Mouse (Mus musculus) yolk sac, embryonic 10.5 days (tissue): ENCODE results near the gene Fam102b.

ENCODE experiments used
- DNase-seq: peaks from one replicate; pipeline ENCODE4 v3.0.0-alpha.2; 2017; ENCODE audit warnings: low spot score

Fam102b gene

DNA sequence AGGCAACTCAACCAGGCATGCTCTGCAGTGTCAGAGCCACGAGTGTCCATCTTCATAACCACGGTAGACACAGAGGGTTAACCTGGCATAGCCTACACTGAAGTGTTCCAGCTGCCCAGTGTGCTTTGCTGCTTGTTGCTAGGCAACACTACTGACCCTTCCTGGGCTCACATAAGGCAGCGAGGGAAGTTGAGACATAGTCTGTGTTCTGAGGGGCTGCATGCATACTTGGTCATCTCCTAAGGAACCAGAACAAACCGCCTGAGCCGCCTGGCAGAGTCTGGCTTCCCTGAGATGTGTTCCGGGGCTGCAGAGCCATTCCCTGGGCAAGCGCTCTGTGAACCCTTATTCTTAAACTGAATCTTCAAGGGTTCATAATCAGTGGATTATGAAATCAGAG lies 66.2 kb downstream of the Fam102b start:
- peak; percentile 20 for DNase-seq

GRCm38 (mm10) chr3:108959680-108960295 lies 67.6 kb downstream of the Fam102b start:
- DNase-seq, result no peak

DNA sequence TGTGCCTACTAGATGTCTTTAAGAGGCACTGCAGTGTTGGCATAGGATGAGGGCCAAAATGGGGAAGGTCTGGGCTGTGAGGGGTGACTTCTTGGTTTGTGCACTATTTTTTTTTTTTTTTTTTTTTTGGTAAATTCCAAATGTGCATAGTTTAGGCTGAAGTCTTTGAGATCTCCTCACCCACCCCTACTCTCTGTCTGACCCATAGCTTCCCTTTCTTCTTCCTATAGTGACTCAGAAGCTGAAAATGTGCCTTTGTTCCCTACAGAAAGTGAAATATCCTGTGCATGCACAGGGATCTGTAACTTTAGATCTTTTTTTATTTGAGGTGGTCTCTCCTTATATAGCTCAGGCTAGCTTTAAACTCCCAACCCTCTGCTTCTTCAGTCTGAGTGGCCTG lies 69.4 kb downstream of the Fam102b start:
- DNase-seq, result no peak

- no peak for DNase-seq
These were observed 86.4 kb downstream of the Fam102b start for GRCm38 (mm10) chr3:108940996-108941395.

- DNase-seq, result peak; percentile 39
These were observed 87.3 kb downstream of the Fam102b start, which contains the start of gene Gm9857 for GRCm38 (mm10) chr3:108940001-108940633. TSS of gene Gm9857 (minus strand) at chr3:108940445.

DNA sequence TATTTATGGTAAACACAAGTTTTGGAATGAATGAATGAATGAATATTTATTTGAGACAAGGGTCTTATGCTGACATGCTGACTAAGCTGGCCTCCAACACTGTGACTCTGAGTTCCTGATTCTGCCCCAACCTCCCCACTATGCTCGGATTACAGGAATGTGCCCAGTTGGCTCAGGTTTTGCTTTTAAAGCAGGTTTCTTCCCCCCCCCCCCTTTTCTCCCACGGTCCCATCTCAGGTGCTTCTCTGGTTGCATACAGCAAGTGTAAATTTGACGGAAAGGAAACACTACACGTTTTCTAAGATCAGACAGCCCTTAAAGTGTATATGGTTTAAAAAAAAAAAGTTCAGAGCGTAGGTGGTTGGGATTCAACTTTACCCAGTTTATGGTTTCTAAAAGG lies 87.8 kb downstream of the Fam102b start, which contains the start of gene Henmt1:
TSS of gene Henmt1 (plus strand) at position 301 of the 400 bp plus-strand sequence.
- DNase-seq, result no peak

- DNase-seq, result no peak
These were observed 88.7 kb downstream of the Fam102b start for GRCm38 (mm10) chr3:108938691-108939090.

GRCm38 (mm10) chr3:108933557-108933956 lies 93.8 kb downstream of the Fam102b start:
- DNase-seq, result no peak

GRCm38 (mm10) chr3:108926308-108926707 lies 101.1 kb downstream of the Fam102b start:
- DNase-seq, result no peak

GRCm38 (mm10) chr3:108925677-108926076 lies 101.7 kb downstream of the Fam102b start:
- DNase-seq, result no peak

GRCm38 (mm10) chr3:108921822-108922221 lies 105.6 kb downstream of the Fam102b start:
- no peak for DNase-seq
